Mouse (Mus musculus): ENCODE results near the gene Hadhb. TPM values are rescaled to one million over a fixed set of nuclear protein-coding genes. Genes with fewer than 3 reads are reported as not detected.

Gene Hadhb
- polyA plus RNA-seq, 1 experiment from 2014 or later = 318 TPM

MicroRNAs encoded within 50 kb of the gene (microRNA counts, 519-probe panel; counts per million panel counts)
- 209 counts per million, percentile 61 among the panel's probes with 10 or more counts for microRNA mmu-miR-1960

Small RNAs within 50 kb of the gene (microRNA-seq; reads per million reads assigned to microRNA genes)
- 1.8 reads per million for gene Mir1960

Other genes starting within 250 kb of the Hadhb start
- gene Il6, start 142.1 kb upstream of the Hadhb start, polyA plus RNA-seq (2015; fragmentation: Nextera tagmentation; extraction: Ambion mirVana) = 0.17 and 0.37 TPM in 2 replicates
- 117 and 127 TPM in 2 replicates for gene Tyms, start 81.6 kb upstream of the Hadhb start, polyA plus RNA-seq (2015; fragmentation: Nextera tagmentation; extraction: Ambion mirVana)
- gene Garem2, start 50.1 kb upstream of the Hadhb start, polyA plus RNA-seq (2015; fragmentation: Nextera tagmentation; extraction: Ambion mirVana) = 0.17 and 0.25 TPM in 2 replicates
- not detected in 2 replicates for gene 3110082J24Rik, start 49.2 kb upstream of the Hadhb start, polyA plus RNA-seq (2015; fragmentation: Nextera tagmentation; extraction: Ambion mirVana)
- gene Hadha, start 86 bp upstream of the Hadhb start, polyA plus RNA-seq (2015; fragmentation: Nextera tagmentation; extraction: Ambion mirVana) = 212 and 223 TPM in 2 replicates
- 0.19 and 0.78 TPM in 2 replicates for gene Adgrf3, start 50.5 kb downstream of the Hadhb start, polyA plus RNA-seq (2015; fragmentation: Nextera tagmentation; extraction: Ambion mirVana)
- 13.6 and 15.5 TPM in 2 replicates for gene Selenoi, start 77.3 kb downstream of the Hadhb start, polyA plus RNA-seq (2015; fragmentation: Nextera tagmentation; extraction: Ambion mirVana)
- 0.05 and 0.11 TPM in 2 replicates for gene Drc1, start 126.1 kb downstream of the Hadhb start, polyA plus RNA-seq (2015; fragmentation: Nextera tagmentation; extraction: Ambion mirVana)

Data from heart, embryonic 13.5 days (tissue).